Mouse (Mus musculus) spleen, adult 12 weeks (tissue): ENCODE measurements at regions not wholly inside any gene's neighbourhood (a gene's known extent, or its start where the extent isn't known, plus 50 kb on each side); places are given as distances from the start of the nearest gene placed in this dataset.

ENCODE experiments used
- DNase-seq: peaks from one replicate; pipeline ENCODE4 v3.0.0; 2022; ENCODE audit warnings: low spot score

DNA sequence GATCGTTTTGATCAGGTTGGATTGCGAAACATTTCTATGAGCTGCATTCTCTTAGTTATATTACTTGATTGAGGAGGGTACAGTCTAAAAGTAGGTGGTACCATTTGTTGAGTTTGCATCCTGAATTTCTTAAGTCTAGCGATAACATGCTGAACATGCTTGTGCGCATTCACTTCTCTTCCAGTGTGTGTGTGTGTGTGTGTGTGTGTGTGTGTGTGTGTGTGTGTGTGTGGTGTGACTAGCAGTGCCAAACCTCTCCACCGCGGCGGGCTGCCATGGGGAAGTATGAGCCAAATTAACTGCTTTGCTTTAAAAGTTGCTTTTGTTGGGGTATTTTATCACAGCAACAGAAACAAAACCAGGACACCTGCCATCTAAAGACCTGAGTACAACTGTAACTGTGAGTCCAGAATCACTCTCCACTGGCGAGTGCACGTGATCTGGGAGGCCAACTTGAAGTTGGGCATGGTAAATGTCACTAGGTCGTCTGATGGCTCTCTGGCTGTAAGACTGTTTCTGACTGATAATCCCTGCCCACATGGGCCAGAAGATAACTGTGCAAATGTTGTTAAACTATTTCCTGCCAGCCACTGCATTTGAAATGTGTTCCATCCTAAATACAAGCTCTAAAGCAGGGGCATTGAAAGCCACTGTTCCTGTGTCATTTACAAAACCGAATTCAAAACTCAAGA lies 273.3 kb upstream of the Ppargc1a start:
- DNase-seq = peak; percentile 7

DNA sequence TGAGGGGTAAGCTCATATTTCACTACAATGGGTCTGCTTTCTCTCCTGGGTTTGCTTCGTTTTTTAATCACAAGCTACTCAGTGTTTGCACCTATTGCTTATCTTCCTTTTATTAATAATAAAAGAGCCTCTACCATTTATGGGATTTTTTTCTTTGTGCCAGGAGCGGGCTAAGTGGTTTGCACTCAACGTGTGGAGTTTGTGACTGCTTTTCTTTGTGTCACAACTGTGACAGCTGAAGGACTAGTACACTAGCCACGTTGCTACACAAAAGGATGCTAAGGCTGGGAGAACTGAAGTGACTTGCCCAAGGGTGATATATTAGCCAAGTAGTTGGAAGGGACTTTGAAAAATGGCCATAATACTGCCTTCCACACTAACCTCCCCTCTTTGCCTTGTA lies 271.8 kb upstream of the Ppargc1a start:
- DNase-seq = no peak

DNA sequence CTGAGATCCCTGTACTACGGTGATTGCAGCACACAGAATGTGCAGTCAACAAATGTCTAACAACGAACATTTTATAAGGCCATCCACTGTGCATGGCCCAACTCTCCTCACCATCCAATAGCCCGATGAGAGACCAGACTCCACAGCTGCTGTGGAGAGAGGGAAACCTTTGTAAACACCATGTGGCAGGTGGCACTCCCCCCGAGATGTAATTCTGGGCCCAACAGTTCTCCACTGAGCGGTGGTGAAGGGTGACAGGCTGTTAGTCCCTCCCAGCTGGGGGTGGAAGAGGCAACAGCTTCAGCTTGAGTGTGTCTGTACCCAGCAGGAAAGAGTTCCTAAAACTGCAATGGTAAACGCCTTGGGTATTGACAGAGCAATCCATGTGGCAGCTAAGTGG lies 263.0 kb upstream of the Ppargc1a start:
- no peak for DNase-seq

DNA sequence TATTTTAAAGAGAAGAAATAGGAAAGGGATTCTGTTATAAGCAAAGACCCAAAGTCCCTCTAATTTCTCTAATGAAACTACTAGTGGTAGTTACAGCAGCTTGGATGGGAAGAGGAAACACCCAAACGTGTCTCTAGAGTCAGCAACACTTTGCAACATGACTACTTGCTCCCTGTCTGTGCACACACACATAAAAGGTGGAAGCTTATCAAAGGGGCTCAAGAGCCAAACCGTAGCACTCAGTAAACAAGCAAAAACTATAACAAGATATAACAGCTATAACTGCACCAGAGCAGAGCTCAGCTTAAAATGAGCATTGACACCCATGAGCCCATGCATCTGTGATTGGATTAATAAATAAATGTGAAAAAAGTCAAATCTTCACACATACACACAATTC lies 262.5 kb upstream of the Ppargc1a start:
- no peak for DNase-seq

DNA sequence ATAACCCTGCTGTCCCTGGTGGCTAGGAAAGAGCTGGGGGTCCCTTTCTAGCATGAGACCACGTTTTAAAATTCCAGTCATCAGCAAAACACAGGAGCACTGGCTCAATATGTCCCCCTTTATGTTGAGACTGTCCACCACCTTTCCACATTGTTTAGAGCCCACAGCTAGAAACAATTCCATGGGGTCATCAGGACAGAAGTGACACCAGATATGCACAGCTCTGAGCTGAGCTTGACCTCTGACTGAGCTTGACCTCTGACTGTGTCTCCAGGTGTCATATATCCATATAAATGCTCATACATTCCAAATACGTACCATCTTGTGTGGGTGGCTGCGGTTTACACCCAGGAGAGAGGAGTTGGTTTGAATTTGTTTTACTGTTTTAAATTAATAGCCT lies 262.1 kb upstream of the Ppargc1a start:
- DNase-seq = no peak

DNA sequence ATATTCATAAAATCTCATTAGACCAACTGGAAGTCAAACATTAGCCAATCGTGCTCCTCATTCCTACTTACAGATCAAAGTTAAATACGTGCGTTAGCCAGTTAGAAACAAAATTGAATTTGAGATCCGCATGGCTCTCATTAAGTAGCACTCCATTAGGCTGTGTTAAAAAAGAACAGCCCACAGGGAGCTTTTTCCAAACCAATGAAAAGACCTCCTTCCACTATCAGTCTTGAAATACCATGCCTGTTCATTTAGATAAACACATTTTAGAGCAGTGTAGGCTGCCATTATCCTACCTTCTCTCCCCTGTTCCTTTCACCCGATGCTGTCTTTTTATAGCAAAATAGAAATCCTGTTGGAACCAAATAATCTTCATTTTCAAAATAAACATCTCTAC lies 261.5 kb upstream of the Ppargc1a start:
- DNase-seq = no peak

DNA sequence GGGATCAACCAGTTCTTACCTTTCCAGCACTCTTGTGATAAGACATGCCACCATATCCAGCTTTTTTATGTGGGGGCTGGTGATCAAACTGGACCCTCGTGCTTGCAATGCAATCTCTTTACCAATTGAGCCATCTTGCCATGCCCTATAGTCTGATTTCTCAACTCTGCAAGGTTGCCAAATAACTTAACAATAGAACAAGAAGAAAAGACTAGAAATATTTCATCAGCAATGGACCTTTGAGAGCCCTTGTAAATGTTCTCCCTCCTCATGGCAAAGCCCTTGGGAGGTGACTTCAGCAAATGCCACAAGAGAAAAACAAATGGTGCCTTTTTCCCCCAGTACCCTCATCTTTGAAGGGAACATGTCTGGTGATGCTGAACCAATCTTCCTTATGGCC lies 258.7 kb upstream of the Ppargc1a start:
- no peak for DNase-seq

DNA sequence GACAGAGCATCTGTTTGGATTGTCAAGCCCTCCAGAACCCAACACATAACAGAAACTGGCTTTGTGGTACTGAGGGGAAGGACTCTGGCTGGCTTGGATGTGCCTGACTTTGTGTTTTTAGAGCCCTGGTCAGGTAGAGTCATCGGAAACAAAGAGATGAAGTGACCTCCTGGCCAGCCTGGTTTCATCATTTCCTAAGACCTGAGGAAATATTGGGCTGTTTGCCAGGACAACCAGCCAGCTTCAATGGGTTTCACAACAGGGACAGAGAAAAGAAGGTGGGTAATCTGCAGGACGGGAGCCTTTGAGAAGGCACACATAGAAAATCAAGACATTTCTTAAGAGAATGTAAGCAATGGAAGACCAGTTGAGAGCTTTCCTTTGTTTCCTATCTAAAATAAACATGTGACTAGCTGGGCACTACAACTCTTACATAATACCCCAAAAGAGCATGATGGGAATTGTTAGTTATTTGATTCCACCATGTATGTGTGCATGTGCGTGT lies 258.1 kb upstream of the Ppargc1a start:
- no peak for DNase-seq

DNA sequence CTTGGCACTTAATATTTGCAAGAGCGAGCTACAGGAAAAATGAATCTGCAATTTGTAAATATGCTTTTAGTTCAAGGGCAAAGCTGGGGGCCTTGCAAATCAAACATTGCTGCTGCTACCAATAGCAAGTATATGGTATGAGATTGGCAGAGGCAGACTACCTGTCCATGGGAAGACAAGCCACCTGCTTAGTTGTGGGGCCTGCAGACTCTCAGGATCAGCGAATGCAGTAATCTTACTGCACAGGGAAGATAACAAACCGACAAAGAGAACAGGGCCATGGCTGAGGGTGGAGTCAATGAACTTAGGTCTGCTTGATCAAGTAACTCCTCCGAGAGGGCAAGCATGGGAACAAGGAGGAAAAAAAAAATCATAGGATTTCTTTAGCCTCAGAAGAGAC lies 257.2 kb upstream of the Ppargc1a start:
- no peak for DNase-seq

DNA sequence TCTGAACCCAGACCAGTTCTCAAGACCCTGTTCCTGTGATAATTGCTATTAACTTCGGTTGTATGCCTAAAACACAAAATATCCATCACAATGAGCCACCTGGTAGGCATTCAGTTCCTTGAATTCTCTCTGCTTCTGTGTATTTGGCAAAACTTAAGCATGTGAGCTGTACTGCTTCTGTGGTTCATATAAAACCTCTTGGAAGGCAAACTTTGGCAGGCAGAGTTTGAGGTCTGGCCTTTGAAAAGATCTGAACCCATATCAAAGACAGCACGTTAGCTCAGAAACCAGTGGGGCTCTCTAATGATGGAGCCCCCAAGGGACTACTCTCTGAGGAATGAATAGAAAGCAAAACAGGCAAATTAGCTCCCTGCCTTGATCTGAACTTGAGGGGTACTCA lies 256.1 kb upstream of the Ppargc1a start:
- no peak for DNase-seq

DNA sequence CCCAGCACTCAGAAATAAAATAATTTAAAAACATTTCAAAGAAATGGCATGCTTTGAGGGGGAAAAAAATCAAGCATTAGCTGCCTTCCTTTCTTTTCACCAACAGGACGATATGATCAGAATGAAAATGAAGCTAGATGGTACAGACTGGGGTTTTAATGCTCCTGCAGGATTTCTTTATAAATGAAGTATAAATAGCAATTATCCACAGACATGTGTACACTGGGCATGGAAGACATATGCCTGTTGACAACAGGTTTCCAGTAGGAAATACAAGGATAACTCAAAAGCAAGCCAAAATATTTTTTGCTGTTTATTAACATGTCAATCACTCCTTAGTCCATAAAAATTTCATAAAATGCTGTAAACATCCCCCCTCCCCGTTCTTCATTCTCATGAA lies 248.7 kb upstream of the Ppargc1a start:
- DNase-seq = no peak

DNA sequence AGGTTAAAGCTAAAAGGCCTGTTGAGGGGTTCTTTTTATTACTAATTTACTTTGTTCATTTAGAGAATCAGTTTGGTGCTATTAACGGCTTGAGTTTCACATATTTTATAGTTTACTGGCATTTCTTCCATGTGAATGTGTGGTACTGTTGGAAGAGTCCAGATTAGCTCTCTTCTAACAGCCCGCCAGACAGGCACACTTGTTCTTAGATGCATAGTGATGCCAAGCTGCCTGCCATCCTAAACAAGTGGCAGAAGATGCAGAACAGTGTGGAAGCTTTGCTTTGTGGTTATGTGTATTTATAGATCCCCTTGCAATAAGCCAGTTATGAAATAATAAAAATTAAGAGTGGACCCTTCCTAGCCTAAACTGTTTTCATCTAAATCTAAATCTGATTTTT lies 244.2 kb upstream of the Ppargc1a start:
- DNase-seq = no peak

DNA sequence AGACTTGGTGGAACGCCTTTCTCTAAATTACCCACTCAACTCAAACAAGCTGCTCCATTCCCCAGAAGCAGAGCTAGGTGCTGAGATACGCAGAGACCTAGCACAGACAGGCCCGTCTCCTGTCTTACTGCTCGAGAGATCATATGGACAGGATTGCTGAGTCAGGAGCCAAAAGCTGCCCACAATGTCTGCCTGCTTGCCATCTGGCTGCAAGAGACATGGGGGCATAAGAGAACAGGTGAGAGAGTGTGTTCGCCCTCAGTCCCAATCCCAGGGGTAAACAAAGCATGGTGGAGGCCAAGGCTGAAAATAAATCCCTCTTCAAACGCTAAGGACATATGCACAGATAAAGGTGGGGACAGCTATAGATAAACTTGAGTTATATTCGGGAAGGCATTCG lies 234.0 kb upstream of the Ppargc1a start:
- DNase-seq = no peak

DNA sequence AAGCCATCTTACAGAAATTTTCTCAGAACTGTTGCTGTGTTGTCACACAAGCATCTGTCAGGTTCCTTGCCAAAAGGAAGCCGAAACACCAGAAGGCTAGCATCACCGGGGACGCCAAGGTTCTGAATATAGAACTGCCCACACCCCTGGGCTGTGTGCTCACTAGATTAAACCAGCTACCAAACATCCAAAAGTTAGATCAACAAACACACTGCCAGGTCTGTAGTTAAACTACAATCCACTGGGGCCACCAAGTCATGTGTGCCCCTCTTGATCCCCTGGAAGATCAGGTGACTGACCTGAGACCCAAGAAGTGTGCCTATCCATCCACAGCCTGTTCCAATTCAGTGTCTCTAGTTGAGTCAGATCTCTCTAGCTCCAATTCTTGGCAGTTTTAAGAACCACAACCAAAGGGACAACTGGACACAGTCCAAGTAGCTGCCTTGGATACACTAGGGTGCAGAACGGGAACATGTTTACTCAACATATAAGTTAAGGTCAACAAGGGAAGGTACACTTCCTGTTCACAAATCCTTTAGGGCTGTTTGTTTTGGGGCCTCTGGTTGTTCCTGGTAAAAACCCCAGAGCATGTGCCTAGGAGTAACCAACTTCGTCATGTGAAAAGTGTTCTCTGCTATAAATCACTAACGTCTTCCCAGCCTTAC lies 232.0 kb upstream of the Ppargc1a start:
- no peak for DNase-seq

DNA sequence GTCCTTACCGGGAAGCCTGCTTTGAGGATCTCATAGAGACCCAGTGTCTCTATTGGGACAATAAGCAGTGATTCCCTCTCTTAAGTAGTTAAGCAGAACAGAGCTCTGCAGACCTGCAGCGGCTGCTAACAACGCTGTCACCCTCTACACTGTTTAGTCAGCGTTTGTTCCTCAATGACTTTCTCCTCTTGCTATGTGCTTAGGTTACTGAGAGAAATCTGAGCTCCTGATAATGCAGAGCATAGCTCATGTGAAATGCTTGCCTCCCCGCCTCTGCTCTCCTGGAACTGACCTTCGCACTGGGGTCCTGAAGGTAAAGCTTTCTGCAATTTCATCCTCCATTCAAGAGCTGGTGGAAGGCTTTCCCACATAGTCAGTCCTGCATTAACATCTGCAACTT lies 226.6 kb upstream of the Ppargc1a start:
- DNase-seq = no peak

DNA sequence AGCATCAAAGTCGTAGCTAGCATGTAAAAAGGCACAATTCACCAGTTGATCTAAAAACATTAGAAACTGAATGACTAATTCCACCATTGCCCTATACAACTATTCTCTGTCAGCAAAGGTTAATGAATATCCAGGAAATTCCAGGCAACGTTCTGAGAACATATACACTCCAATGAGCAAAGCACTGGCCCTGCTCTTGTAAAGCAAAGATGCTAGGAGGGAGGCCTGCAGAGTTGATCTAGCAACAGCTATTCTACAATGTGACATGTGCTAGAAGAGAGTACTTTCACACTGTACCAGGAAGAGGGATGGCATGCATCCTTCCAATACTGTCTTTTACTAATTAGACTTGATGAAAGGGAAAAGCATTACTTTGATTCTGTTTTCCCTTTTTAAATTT lies 225.4 kb upstream of the Ppargc1a start:
- no peak for DNase-seq

DNA sequence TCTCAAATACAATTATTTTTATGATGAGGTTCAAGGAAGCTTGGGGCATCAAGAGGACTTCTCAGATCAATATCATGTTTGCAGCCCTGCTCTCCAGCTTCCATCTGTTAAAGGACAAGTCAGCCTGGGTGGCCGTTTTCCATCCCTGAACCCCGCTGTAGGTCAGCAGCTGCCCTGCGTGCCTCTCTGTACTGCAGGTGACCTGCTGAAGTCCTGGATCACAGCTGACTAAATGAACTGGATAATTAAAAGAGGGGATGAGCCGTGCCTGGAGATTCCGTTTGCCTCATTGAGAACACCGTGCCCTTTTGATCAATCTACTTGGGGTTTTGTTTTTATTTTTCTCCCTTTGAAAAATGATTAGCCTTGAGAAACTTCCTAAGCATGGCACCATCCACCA lies 221.2 kb upstream of the Ppargc1a start:
- DNase-seq = no peak

DNA sequence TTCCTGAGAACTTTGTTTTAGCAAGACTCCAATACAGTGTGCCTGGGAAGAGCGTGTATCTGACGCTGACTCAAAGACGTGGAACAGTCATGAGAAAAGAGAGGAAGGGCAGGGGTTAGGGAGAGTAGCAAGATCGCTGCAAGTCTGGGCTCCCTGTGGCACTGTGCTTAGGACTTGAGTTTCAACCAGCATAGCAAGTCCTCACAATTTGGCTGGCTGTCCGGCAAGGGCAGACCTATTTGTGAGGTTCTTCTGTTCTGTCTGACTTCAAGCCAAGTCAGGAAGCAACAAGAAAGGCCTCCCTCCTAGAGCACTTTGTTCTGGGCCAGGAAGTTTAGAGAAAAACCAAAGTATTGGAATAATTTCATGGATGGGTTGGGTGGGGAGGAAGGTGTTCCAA lies 216.0 kb upstream of the Ppargc1a start:
- DNase-seq = no peak

DNA sequence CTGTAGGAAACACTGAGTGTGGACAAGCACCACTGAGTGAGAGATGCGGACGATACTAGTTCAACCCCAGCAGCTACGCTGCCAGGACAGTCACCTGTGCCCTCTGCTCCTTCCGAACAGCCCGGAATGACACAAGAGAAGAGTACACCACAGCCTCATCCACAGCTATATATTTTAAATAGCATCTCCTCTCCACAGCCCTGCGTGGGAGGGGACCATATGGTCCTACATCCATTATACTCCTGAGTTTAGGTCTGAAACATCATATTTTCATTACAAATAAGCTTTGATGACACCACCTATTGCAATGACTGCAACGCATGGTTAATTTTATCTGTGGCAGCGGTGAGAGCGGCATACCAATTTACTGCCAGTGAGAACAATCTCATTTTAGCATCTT lies 215.6 kb upstream of the Ppargc1a start:
- no peak for DNase-seq

DNA sequence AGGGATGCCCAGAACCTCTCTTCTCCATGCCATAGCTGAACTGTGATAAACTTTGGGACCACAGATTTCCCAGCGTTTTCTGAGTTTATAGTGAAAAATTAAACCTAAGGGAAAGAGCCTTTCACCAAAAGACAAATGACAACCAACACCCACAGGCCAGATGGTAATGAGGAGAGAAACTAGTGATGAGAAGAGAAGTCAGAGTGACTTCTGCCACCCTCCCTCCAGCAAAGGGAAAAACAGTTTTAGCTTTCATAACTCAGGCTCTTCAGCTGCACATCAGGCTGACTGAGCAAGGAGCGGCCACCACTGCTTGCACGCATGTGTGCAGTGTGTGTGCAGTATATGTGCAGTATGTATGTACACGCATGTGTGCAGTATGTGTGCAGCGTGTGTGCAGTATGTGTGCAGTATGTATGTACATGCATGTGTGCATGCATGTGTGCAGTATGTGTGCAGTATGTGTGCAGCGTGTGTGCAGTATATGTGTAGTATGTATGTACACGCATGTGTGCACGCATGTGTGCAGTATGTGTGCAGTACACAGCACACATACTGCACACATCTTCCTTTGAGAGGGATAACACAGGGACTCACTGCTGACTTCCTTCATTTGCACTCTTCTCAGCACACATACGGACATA lies 208.1 kb upstream of the Ppargc1a start:
- DNase-seq = no peak

DNA sequence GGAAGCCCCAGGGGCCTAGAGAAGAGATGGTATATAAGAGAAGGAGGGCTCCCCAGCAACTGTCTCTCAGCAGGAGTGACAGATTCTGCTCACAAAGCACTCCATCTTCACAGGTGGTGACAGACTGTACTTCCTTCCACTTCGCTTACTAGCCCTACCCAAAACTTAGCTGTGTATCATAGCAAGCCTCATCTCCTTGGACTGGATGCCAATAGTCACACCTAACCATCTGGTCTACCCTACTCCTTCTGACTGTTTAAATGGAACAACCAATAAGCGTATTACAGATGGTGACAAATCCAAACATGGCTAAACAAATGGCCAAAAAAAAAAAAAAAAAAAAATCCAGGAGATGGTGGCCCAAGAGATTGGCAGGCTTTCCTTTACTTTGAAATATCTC lies 204.1 kb upstream of the Ppargc1a start:
- DNase-seq = no peak

DNA sequence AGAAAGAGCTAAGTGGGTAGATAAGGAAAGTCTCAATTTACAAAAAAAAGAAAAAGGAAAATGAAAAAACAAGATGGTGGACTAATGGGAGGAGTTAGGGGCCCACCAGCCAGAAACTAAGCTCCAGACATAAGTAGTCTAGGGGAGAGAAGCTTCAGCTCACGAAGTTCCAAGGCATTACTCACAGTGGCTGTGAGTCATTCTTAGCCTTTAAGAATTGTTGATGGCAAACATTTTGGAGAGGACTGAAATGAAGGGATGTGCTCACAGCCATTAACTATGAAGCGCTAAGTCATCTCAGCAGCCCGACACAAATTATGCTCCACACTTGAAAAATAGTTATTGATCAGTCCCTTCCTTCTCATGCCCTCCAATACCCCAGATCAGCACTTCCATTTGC lies 198.6 kb upstream of the Ppargc1a start:
- no peak for DNase-seq

DNA sequence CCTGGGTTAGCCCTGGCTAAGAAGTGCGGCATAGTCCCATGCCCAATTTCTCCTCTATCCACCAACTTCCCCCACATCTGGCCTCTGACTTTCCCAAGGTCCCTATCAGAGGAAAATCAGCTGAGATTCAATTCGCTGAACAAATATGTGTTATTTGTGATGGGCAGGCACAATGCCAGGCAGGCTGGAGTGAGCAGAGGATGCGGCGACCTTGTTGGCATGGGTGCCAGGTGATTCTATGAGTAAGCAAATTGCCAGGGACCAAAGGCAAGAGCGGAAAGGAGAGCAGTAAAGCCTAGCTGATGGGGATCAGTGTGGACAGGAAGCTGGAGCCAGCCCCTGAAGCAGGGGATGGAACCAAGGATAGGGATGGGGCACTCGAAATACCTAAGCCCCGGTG lies 196.9 kb upstream of the Ppargc1a start:
- no peak for DNase-seq

DNA sequence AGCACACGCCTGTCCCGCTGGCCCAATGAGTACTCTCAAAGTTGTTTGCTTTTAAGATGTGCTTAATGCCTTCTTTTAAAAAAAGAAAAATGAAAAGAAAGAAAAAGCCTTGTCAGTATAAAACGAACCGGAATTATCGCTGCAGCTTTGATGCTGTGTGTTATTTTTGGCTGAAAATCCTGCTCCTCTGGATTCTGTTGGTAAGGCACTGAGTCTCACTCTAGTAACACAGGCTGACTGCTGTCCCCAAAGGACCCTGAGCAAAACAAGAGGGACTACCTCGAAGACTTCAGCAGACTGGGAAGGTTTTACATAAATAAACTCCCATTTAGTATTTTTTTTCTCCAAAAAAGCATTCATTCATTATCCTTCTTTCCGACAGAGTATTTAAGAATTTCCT lies 196.1 kb upstream of the Ppargc1a start:
- DNase-seq = no peak
